Mouse (Mus musculus): ENCODE measurements around the gene Neurl3. TPM values are rescaled to one million over a fixed set of nuclear protein-coding genes. Genes with fewer than 3 reads are reported as not detected.

The Neurl3 gene
- polyA plus RNA-seq, 1 experiment from 2014 or later = 24.4 TPM

GRCm38 (mm10) chr1:36260418-36260817, 14.1 kb downstream of the Neurl3 start:
- no peak for DNase-seq (ENCODE audit: low spot score)
- no peak for ATAC-seq (ENCODE audit: low FRiP score, low TSS enrichment)
- Histone ChIP-seq H3K27me3 (ENCODE audit: control insufficient read depth, insufficient read depth, low read length) (no peaks in the 10 kb centered on the region), H3K4me2 (replicated peaks; ENCODE audit: low read depth) (no peak overlapping the region), H3K9me3 (ENCODE audit: control insufficient read depth, low read length) (no peaks in the 10 kb centered on the region), H3K9ac (ENCODE audit: low read length) (no peak overlapping the region), H3K4me1 (replicated peaks; ENCODE audit: control insufficient read depth, insufficient read depth) (no peaks in the 10 kb centered on the region), H3K27ac (replicated peaks) (no peak overlapping the region), H3K36me3 (ENCODE audit: control insufficient read depth, insufficient read depth, low read length) (no peaks in the 10 kb centered on the region), H3K4me3 (ENCODE audit: low read depth, low read length) (no peak overlapping the region)
- 94% methylated on average over 1 of the region's 1 CpGs for WGBS
- no peak for TF ChIP-seq EP300 (optimal IDR thresholded peaks at IDR 0.05)
- TF ChIP-seq CTCF (IDR thresholded peaks at IDR 0.05; ENCODE audit: low read depth) = no peak

DNA sequence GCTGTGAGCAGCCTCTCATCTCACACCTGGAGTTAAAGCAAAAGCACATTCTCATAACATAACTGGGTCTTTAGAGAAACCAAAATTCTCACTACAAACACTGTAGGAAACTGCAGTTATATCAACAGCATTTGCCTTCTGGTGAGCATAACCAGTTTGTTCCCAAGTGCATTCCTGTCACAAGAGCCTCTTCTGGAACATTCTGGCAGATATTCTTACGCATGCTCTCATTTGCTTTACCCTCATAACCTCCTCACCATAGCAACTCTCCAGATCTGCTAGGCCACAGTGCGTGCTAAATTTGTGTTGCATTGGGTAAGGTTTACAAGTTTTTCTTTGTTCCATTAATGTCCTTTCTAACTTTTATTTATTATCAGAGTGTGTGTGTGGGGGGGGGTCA, 15.2 kb downstream of the Neurl3 start:
- H3K4me2 ChIP-seq (replicated peaks; ENCODE audit: low read depth) = no peak overlapping the region
- no peaks in the 10 kb centered on the region for H3K9me3 ChIP-seq (ENCODE audit: control insufficient read depth, low read length)
- no peak overlapping the region for H3K4me3 ChIP-seq (ENCODE audit: low read depth, low read length)
- no peak for DNase-seq (ENCODE audit: low spot score)
- TF ChIP-seq EP300 (optimal IDR thresholded peaks at IDR 0.05) = no peak
- no peak overlapping the region for H3K9ac ChIP-seq (ENCODE audit: low read length)
- no peak for ATAC-seq (ENCODE audit: low FRiP score, low TSS enrichment)
- no peak overlapping the region for H3K27ac ChIP-seq (replicated peaks)
- 95% methylated on average over 2 of the region's 2 CpGs for WGBS
- no peaks in the 10 kb centered on the region for H3K4me1 ChIP-seq (replicated peaks; ENCODE audit: control insufficient read depth, insufficient read depth)
- no peaks in the 10 kb centered on the region for H3K36me3 ChIP-seq (ENCODE audit: control insufficient read depth, insufficient read depth, low read length)
- no peaks in the 10 kb centered on the region for H3K27me3 ChIP-seq (ENCODE audit: control insufficient read depth, insufficient read depth, low read length)

DNA sequence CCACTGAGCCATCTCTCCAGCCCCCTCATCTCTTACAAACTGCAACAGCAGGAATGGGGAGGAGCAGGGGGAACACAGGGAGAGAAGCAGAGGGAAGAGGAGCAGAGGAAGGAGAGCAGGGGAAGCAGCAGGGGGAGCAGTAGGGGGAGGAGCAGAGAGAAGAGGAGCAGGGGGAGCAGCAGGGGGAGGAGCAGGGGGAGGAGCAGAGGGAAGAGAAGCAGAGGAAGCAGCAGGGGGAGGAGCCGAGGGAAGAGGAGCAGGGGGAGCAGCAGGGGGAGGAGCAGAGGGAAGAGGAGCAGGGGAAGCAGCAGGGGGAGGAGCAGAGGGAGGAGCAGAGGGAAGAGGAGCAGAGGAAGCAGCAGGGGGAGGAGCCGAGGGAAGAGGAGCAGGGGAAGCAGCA, 15.8 kb downstream of the Neurl3 start:
- Histone ChIP-seq H3K4me2 (replicated peaks; ENCODE audit: low read depth) (no peak overlapping the region), H3K9me3 (ENCODE audit: control insufficient read depth, low read length) (no peaks in the 10 kb centered on the region), H3K4me1 (replicated peaks; ENCODE audit: control insufficient read depth, insufficient read depth) (no peaks in the 10 kb centered on the region), H3K36me3 (ENCODE audit: control insufficient read depth, insufficient read depth, low read length) (no peaks in the 10 kb centered on the region), H3K27me3 (ENCODE audit: control insufficient read depth, insufficient read depth, low read length) (no peaks in the 10 kb centered on the region), H3K9ac (ENCODE audit: low read length) (no peak overlapping the region), H3K4me3 (ENCODE audit: low read depth, low read length) (no peak overlapping the region), H3K27ac (replicated peaks) (no peak overlapping the region)
- 68% methylated on average over 2 of the region's 2 CpGs for WGBS
- DNase-seq (ENCODE audit: low spot score) = no peak
- ATAC-seq (ENCODE audit: low FRiP score, low TSS enrichment) = no peak
- TF ChIP-seq EP300 (optimal IDR thresholded peaks at IDR 0.05) (no peak), CTCF (IDR thresholded peaks at IDR 0.05; ENCODE audit: low read depth) (no peak)

GRCm38 (mm10) chr1:36257276-36257675, 17.2 kb downstream of the Neurl3 start:
- Histone ChIP-seq H3K36me3 (ENCODE audit: control insufficient read depth, insufficient read depth, low read length) (no peaks in the 10 kb centered on the region), H3K27ac (replicated peaks) (no peak overlapping the region), H3K9ac (ENCODE audit: low read length) (no peak overlapping the region), H3K4me2 (replicated peaks; ENCODE audit: low read depth) (no peak overlapping the region), H3K9me3 (ENCODE audit: control insufficient read depth, low read length) (no peaks in the 10 kb centered on the region), H3K4me1 (replicated peaks; ENCODE audit: control insufficient read depth, insufficient read depth) (no peaks in the 10 kb centered on the region), H3K4me3 (ENCODE audit: low read depth, low read length) (no peak overlapping the region), H3K27me3 (ENCODE audit: control insufficient read depth, insufficient read depth, low read length) (no peaks in the 10 kb centered on the region)
- ATAC-seq (ENCODE audit: low FRiP score, low TSS enrichment) (no peak), DNase-seq (ENCODE audit: low spot score) (no peak)
- TF ChIP-seq EP300 (optimal IDR thresholded peaks at IDR 0.05) (no peak), CTCF (IDR thresholded peaks at IDR 0.05; ENCODE audit: low read depth) (no peak)
- 89% methylated on average over 8 of the region's 8 CpGs for WGBS

GRCm38 (mm10) chr1:36255871-36256640, 18.4 kb downstream of the Neurl3 start:
- no peak overlapping the region for H3K4me3 ChIP-seq (ENCODE audit: low read depth, low read length)
- H3K9me3 ChIP-seq (ENCODE audit: control insufficient read depth, low read length) = no peaks in the 10 kb centered on the region
- no peaks in the 10 kb centered on the region for H3K27me3 ChIP-seq (ENCODE audit: control insufficient read depth, insufficient read depth, low read length)
- no peaks in the 10 kb centered on the region for H3K36me3 ChIP-seq (ENCODE audit: control insufficient read depth, insufficient read depth, low read length)
- no peak overlapping the region for H3K9ac ChIP-seq (ENCODE audit: low read length)
- no peaks in the 10 kb centered on the region for H3K4me1 ChIP-seq (replicated peaks; ENCODE audit: control insufficient read depth, insufficient read depth)
- 0 out of 2 replicates have a peak overlapping the region, but pooled peaks have one; percentile 1 for H3K27ac ChIP-seq (replicated peaks)
- no peak overlapping the region for H3K4me2 ChIP-seq (replicated peaks; ENCODE audit: low read depth)
- ATAC-seq (ENCODE audit: low FRiP score, low TSS enrichment) (no peak), DNase-seq (ENCODE audit: low spot score) (no peak)
- WGBS = 35% methylated on average over 20 of the region's 20 CpGs
- TF ChIP-seq CTCF (IDR thresholded peaks at IDR 0.05; ENCODE audit: low read depth) (peak; percentile 57), EP300 (optimal IDR thresholded peaks at IDR 0.05) (no peak)

DNA sequence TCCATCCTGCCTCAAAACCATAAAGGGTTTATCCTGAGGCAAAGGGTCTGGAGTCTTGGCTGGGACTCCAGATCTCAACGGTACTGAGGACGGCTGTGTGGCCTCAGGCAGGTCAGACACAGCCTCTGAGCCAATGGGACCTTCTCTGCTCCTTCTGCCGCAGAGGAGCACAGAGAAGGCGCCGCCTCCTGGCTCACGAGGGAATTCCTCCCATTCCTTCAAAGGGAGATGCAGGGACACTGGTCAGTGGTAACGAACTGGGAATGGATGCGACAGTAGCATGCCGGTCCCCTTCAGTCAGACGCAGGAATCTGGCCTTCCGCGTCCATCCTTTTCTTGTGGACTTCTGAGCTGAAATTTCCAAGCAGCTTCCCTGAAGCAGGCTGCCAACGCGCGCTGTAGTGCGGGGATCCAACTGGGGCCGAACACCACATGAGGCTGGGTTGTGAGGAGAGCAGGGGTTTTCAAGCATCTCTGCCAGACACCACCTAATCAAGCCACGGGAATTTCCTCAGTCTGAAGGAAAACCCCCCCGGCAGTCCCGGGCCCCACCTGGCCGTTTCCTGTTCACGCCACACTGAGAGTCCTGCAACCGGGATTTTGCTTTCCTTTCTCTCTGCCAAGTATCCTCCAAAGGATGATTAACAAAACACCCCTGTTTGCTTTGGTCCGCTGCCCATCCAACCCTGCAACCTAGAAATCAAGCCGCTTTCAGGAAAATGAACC, 19.7 kb downstream of the Neurl3 start:
- H3K4me1 ChIP-seq (replicated peaks; ENCODE audit: control insufficient read depth, insufficient read depth) = no peaks in the 10 kb centered on the region
- TF ChIP-seq EP300 (optimal IDR thresholded peaks at IDR 0.05) = no peak
- peak; percentile 80 for TF ChIP-seq CTCF (IDR thresholded peaks at IDR 0.05; ENCODE audit: low read depth)
- no peak overlapping the region for H3K27ac ChIP-seq (replicated peaks)
- H3K36me3 ChIP-seq (ENCODE audit: control insufficient read depth, insufficient read depth, low read length) = no peaks in the 10 kb centered on the region
- no peak overlapping the region for H3K4me3 ChIP-seq (ENCODE audit: low read depth, low read length)
- no peaks in the 10 kb centered on the region for H3K9me3 ChIP-seq (ENCODE audit: control insufficient read depth, low read length)
- H3K4me2 ChIP-seq (replicated peaks; ENCODE audit: low read depth) = peak overlapping the region; percentile 23; the same call in 1 of the 2 replicates
- WGBS = 11% methylated on average over 25 of the region's 25 CpGs
- peak; percentile 66 for DNase-seq (ENCODE audit: low spot score)
- no peaks in the 10 kb centered on the region for H3K27me3 ChIP-seq (ENCODE audit: control insufficient read depth, insufficient read depth, low read length)
- H3K9ac ChIP-seq (ENCODE audit: low read length) = no peak overlapping the region
- ATAC-seq (ENCODE audit: low FRiP score, low TSS enrichment) = 0 out of 2 replicates have a peak, but pooled peaks have one; percentile 27
